Mouse (Mus musculus) kidney, adult 2 months (tissue): ENCODE measurements at regions not wholly inside any gene's neighbourhood (a gene's known extent, or its start where the extent isn't known, plus 50 kb on each side); places are given as distances from the start of the nearest gene placed in this dataset.

Experiments
- CTCF ChIP-seq: fragments of 200-500 bp; conservative IDR thresholded peaks from 2 replicates; pipeline ENCODE4 v1.5.1; 2011; ENCODE audit warnings: low read depth, mild to moderate bottlenecking, control low read depth, low read length, moderate library complexity, mixed read lengths; ENCODE audit not compliant: insufficient read depth, insufficient read length
- POLR2A ChIP-seq: fragments of 200-500 bp; IDR thresholded peaks from one replicate; pipeline ENCODE4 v1.6.1; 2011; ENCODE audit warnings: low read depth, low read length, control low read depth

DNA sequence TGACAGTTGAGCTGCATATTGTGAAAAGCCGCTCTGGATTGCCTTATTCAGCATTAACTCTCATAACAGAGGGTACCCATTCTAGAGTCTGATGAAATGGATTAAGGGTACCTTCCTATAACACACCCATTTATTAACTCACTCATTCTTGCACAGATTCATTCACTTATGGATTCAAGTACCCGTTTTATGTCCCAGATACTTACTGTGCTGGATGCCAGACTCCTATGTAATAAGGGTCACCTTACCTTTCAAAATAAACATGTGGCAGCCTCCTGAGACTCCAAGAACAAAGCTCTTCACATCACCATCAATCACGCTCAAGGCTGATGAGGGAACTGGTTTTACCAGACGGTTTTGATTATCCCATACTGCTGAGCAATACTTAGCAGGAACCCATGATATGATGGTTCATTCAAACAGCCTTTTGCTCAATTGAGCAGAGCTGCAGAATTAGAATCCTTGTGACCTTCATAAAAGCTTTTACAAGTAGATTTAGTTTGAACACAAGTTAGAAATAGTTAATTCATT lies 505.2 kb upstream of the C030005K15Rik start:
- TF ChIP-seq CTCF (no peak), POLR2A (no peak)
